Mouse (Mus musculus) midbrain, postnatal 0 days (tissue): ENCODE data around the gene Zc3hav1l. TPM values are rescaled to one million over a fixed set of nuclear protein-coding genes. Genes with fewer than 3 reads are reported as not detected.
A peak's percentile ranks its signal among the peaks of the same experiment; 100 is the strongest.

Experiments
- ATAC-seq: fragments of 200-750 bp; cut with Nextera tagmentation; 2 replicates; pipeline ENCODE4 v1.8.0; 2017; ENCODE audit warnings: moderate number of reproducible peaks, mild to moderate bottlenecking, moderate TSS enrichment, moderate library complexity; ENCODE audit not compliant: low FRiP score
- DNase-seq: peaks from one replicate; pipeline ENCODE4 v3.0.0-alpha.2; 2015; ENCODE audit warnings: low spot score
- H3K27ac ChIP-seq: fragments of 300-500 bp; sonication (generic); 2 replicates; pipeline ENCODE4 v1.5.1; 2014; ENCODE audit warnings: low read depth, mild to moderate bottlenecking, low read length, mixed read lengths
- H3K27me3 ChIP-seq: fragments of 300-500 bp; sonication (generic); 2 replicates; pipeline ENCODE4 v1.6.1; 2014; ENCODE audit warnings: low read length, control low read depth, mixed read lengths; ENCODE audit not compliant: insufficient read depth
- H3K36me3 ChIP-seq: fragments of 300-500 bp; sonication (generic); 2 replicates; pipeline ENCODE4 v1.6.1; 2014; ENCODE audit warnings: low read length, control low read depth, mixed read lengths; ENCODE audit not compliant: insufficient read depth
- H3K4me1 ChIP-seq: fragments of 300-500 bp; sonication (generic); 2 replicates; pipeline ENCODE4 v1.6.1; 2014; ENCODE audit warnings: mild to moderate bottlenecking, control low read depth, antibody characterized with exemption, low read length, mixed read lengths; ENCODE audit not compliant: insufficient read depth
- H3K4me2 ChIP-seq: fragments of 300-500 bp; sonication (generic); 2 replicates; pipeline ENCODE4 v1.6.1; 2014; ENCODE audit warnings: low read depth, mild to moderate bottlenecking, low read length, mixed read lengths; ENCODE audit not compliant: poor library complexity, severe bottlenecking
- H3K4me3 ChIP-seq: fragments of 300-500 bp; sonication (generic); 2 replicates; pipeline ENCODE4 v1.5.1; 2014; ENCODE audit warnings: low read depth, mild to moderate bottlenecking, low read length, moderate library complexity
- H3K9ac ChIP-seq: fragments of 300-500 bp; sonication (generic); replicated peaks from 2 replicates; pipeline ENCODE4 v1.6.1; 2014; ENCODE audit warnings: mild to moderate bottlenecking, low read length, moderate library complexity, mixed read lengths; ENCODE audit not compliant: poor library complexity, severe bottlenecking
- H3K9me3 ChIP-seq: fragments of 300-500 bp; sonication (generic); 2 replicates; pipeline ENCODE4 v1.6.1; 2016; ENCODE audit warnings: low read length, control low read depth
- CTCF ChIP-seq: IDR thresholded peaks from 2 replicates; pipeline ENCODE4 v1.5.1; 2016; ENCODE audit warnings: antibody characterized with exemption, mild to moderate bottlenecking
- WGBS: fragments of 180-500 bp; shearing (Covaris S2); extraction: QIAGEN DNeasy Blood & Tissue Kit; methylation state at CpG from one replicate; pipeline ENCODE4 v1.1.7; 2014; 5-methylcytosine and 5-hydroxymethylcytosine counted together
- polyA plus RNA-seq: library from polyadenylated mRNA; unstranded; fragments of >200 nt; fragmentation: Nextera tagmentation; extraction: Ambion mirVana; gene quantifications from 2 replicates; pipeline ENCODE4 v1.2.1, GENCODE M21; 2015
- total RNA-seq: library from RNA; depleted of rRNA; stranded (reverse); fragments of >200 nt; gene quantifications from 2 replicates; pipeline ENCODE4 v1.2.3, GENCODE M21; 2014

Zc3hav1l gene
- total and polyA plus RNA-seq, 2 experiments from 2014 or later: 3.7 to 8.1 TPM

DNA sequence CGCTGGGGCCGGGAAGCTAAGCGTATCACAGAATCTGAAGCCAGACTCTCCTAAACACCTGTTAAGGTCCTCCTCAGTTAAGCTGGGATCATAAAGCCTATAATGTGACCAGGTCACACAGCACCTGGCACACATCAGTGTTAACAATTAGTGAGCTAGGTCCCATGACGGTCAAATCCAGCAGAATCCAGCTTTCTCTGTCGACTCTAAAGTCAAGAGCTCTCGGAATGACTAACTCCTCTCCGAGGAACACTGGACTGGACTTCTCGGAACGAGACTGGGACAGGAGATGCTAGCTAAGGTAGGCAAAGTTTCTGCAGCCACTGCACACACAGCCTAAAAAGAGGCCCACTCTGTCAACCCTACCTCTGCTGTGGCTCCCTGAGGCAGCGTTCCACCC is 46.9 kb downstream of the Zc3hav1l start:
- no peak for DNase-seq
- peak overlapping the region; percentile 97 for H3K27ac ChIP-seq

GRCm38 (mm10) chr6:38251464-38251863 is 47.6 kb downstream of the Zc3hav1l start:
- H3K4me3 ChIP-seq: peak overlapping the region; percentile 79
- H3K27ac ChIP-seq: no peak overlapping the region
- DNase-seq: no peak
- H3K27me3 ChIP-seq: no peaks in the 10 kb centered on the region
- H3K36me3 ChIP-seq: no peaks in the 10 kb centered on the region
- WGBS: 59% methylated on average over 4 of the region's 4 CpGs
- H3K9me3 ChIP-seq: no peaks in the 10 kb centered on the region
- H3K9ac ChIP-seq: 0 out of 2 replicates have a peak overlapping the region, but pooled peaks have one; percentile 98
- peak overlapping the region; percentile 75 for H3K4me2 ChIP-seq
- TF ChIP-seq CTCF: no peak
- H3K4me1 ChIP-seq: peaks cover 13% of the 10 kb centered on the region; the same call in 1 of the 2 replicates
- ATAC-seq: no peak

More for the DNA sequence above, 46.9 kb downstream of the Zc3hav1l start:
- peak overlapping the region; percentile 79 for H3K4me3 ChIP-seq
- H3K36me3 ChIP-seq: no peaks in the 10 kb centered on the region
- peaks cover 13% of the 10 kb centered on the region; the same call in 1 of the 2 replicates for H3K4me1 ChIP-seq
- H3K9me3 ChIP-seq: no peaks in the 10 kb centered on the region
- peak overlapping the region; percentile 75 for H3K4me2 ChIP-seq
- TF ChIP-seq CTCF: no peak
- no peak for ATAC-seq
- 56% methylated on average over 10 of the region's 10 CpGs for WGBS
- H3K9ac ChIP-seq: peak overlapping the region; percentile 98
- H3K27me3 ChIP-seq: no peaks in the 10 kb centered on the region

DNA sequence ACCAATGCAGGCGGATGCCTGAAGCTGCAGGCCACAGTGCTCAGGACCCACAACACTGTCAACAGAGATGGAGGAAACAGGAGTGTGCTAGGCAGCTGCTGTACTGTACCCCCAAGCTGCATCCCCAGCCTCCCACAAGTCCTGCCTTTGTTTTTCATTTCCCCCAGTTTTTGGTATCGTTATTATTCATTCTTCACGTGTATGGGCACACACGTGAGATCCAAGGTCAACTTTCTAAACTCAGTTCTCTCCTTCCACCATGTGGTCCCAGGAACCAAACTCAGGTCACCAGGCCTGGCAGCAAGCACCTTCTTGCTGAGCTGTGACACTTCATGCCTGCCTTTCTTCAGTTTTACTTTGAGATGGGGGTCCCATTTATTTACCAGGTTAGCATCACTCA is 51.7 kb downstream of the Zc3hav1l start:
- Histone ChIP-seq H3K36me3 (no peaks in the 10 kb centered on the region), H3K4me1 (peaks cover 16% of the 10 kb centered on the region; the same call in 1 of the 2 replicates), H3K9ac (no peak overlapping the region), H3K4me3 (no peak overlapping the region), H3K27ac (no peak overlapping the region), H3K4me2 (no peak overlapping the region), H3K9me3 (no peaks in the 10 kb centered on the region), H3K27me3 (no peaks in the 10 kb centered on the region)
- ATAC-seq (no peak), DNase-seq (no peak)
- 87% methylated on average over 4 of the region's 4 CpGs for WGBS
- no peak for TF ChIP-seq CTCF

GRCm38 (mm10) chr6:38244806-38245205 is 54.3 kb downstream of the Zc3hav1l start:
- H3K4me3 ChIP-seq: no peak overlapping the region
- H3K27me3 ChIP-seq: no peaks in the 10 kb centered on the region
- no peak for DNase-seq
- H3K9me3 ChIP-seq: no peaks in the 10 kb centered on the region
- no peak for ATAC-seq
- H3K36me3 ChIP-seq: no peaks in the 10 kb centered on the region
- 90% methylated on average over 3 of the region's 3 CpGs for WGBS
- no peak overlapping the region for H3K27ac ChIP-seq
- peaks cover 7% of the 10 kb centered on the region; the same call in 1 of the 2 replicates for H3K4me1 ChIP-seq
- H3K4me2 ChIP-seq: no peak overlapping the region
- no peak overlapping the region for H3K9ac ChIP-seq
- TF ChIP-seq CTCF: no peak

- ATAC-seq: no peak
- Histone ChIP-seq H3K9me3 (no peaks in the 10 kb centered on the region), H3K4me1 (peaks cover 7% of the 10 kb centered on the region; the same call in 1 of the 2 replicates), H3K4me3 (no peak overlapping the region), H3K4me2 (no peak overlapping the region), H3K9ac (no peak overlapping the region), H3K36me3 (no peaks in the 10 kb centered on the region), H3K27me3 (no peaks in the 10 kb centered on the region), H3K27ac (no peak overlapping the region)
- DNase-seq: no peak
- no peak for TF ChIP-seq CTCF
- 82% methylated on average over 3 of the region's 3 CpGs for WGBS
These were observed 54.9 kb downstream of the Zc3hav1l start for GRCm38 (mm10) chr6:38244167-38244566.

DNA sequence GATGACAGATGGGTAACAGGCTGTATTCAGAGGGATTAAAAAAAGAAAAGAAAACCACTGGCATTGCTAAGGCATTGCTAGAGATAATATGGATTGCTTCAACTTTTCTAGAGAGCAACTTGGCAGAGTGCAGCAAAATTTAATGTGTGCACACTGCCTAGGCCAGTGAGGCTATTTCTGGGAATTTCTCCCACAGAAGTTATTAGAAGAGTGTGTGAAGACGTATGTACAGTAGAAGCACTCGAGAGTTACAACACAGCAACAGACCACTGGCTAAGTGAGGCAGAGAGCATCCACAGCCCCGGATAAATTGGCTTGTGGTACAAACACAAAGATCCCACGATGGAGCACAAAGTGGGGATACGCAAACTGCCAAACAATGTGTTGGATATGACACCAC is 56.2 kb downstream of the Zc3hav1l start:
- DNase-seq (no peak), ATAC-seq (no peak)
- no peaks in the 10 kb centered on the region for H3K9me3 ChIP-seq
- H3K4me1 ChIP-seq: peaks cover 7% of the 10 kb centered on the region; the same call in 1 of the 2 replicates
- H3K9ac ChIP-seq: no peak overlapping the region
- TF ChIP-seq CTCF: no peak
- WGBS: 84% methylated on average over 5 of the region's 5 CpGs
- H3K4me2 ChIP-seq: no peak overlapping the region
- no peaks in the 10 kb centered on the region for H3K27me3 ChIP-seq
- H3K27ac ChIP-seq: no peak overlapping the region
- H3K4me3 ChIP-seq: no peak overlapping the region
- no peaks in the 10 kb centered on the region for H3K36me3 ChIP-seq
